Comparison of ENCODE assay signal across 12 mouse cellular contexts in the genomic region with DNA sequence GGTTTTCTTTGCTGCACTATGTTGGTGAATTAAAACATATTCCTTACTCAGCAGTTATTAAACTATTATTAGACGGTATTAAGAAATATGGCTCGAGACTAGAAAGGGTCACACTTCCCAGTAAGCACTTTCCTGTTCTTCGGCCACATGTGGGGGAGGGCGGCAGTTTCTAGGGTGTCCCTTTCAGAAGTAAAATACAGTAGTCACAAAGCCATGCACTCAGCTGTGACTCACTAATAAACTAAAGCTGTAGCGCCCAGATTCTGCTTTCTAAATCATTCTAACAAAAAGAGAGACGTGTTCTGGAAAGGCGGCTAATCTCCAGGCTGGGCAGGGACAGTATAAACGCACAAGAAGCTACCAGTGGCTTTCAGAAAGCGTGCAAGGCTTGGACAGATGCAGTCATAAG. TPM values are rescaled to one million over a fixed set of nuclear protein-coding genes. Genes with fewer than 3 reads are reported as not detected.
DNase-seq lines count a peak whose midpoint lies in the region; ATAC-seq and TF ChIP-seq lines count a peak whose summit lies in the region.
"Had no signal": no experiment of that assay in that cellular context is flagged by ENCODE, and none has a peak within 500 bp of the region (broad histone marks: within the 10 kb centered on the region; RNA-seq: fewer than 3 reads in every experiment).

No protein-coding gene starts in this region.

- no peak overlapping the region; the same call in 1 of the 2 replicates for H3K4me2 ChIP-seq in heart, embryonic 11.5 days
- H3K4me2 ChIP-seq in lung, postnatal 0 days (replicated peaks; ENCODE audit: low read depth, low read length) = no peak overlapping the region
- H3K4me2 ChIP-seq in hindbrain, postnatal 0 days (ENCODE audit: low read depth, low read length) = no peak overlapping the region
- H3K4me2 ChIP-seq: embryonic facial prominence, embryonic 13.5 days; hindbrain, embryonic 12.5 days had no signal

- WGBS in heart, embryonic 11.5 days (ENCODE audit: insufficient replicate concordance) = 55% methylated on average over 9 of the region's 9 CpGs
- 38% methylated on average over 9 of the region's 9 CpGs for WGBS in lung, postnatal 0 days
- 55% methylated on average over 9 of the region's 9 CpGs for WGBS in hindbrain, postnatal 0 days

- H3K4me1 ChIP-seq in heart, embryonic 11.5 days (ENCODE audit: control insufficient read depth, insufficient read depth, low read length) = peaks cover 20% of the 10 kb centered on the region
- H3K4me1 ChIP-seq in lung, postnatal 0 days (ENCODE audit: insufficient read depth, low read depth, low read length) = peaks cover 10% of the 10 kb centered on the region; the same call in 1 of the 2 replicates
- peaks cover 17% of the 10 kb centered on the region; the same call in 1 of the 2 replicates for H3K4me1 ChIP-seq in hindbrain, postnatal 0 days (ENCODE audit: insufficient read depth, low read length)

- DNase-seq in heart, postnatal 4 days = no peak
- peak; percentile 71 for DNase-seq in lung, postnatal 0 days (ENCODE audit: low spot score)
- DNase-seq in lung, postnatal 36 days = no peak
- DNase-seq in kidney, postnatal 25 days = peak; percentile 48 to 74
- no peak for DNase-seq in embryo, embryonic 10.5 days (ENCODE audit: low spot score)
- DNase-seq in hindbrain, postnatal 0 days (ENCODE audit: low spot score) = no peak
- DNase-seq in cerebellum, adult 9-10 months = no peak
- DNase-seq: cerebellum, adult 11-12 months; right cerebral cortex, adult 18-20 months had no signal

- H3K4me3 ChIP-seq in heart, embryonic 11.5 days (ENCODE audit: low read depth, low read length) = no peak overlapping the region
- no peak overlapping the region for H3K4me3 ChIP-seq in lung, postnatal 0 days (ENCODE audit: low read depth, low read length)
- H3K4me3 ChIP-seq in hindbrain, postnatal 0 days (ENCODE audit: low read length) = no peak overlapping the region
- H3K4me3 ChIP-seq: embryonic facial prominence, embryonic 13.5 days; hindbrain, embryonic 12.5 days had no signal

- TF ChIP-seq CTCF in lung, postnatal 0 days (IDR thresholded peaks at IDR 0.05) = no peak
- no peak for TF ChIP-seq CTCF in hindbrain, postnatal 0 days (IDR thresholded peaks at IDR 0.05; ENCODE audit: low read depth)

- ATAC-seq in heart, embryonic 11.5 days (replicated peaks; ENCODE audit: insufficient number of reproducible peaks, low FRiP score, low TSS enrichment) = no peak
- no peak for ATAC-seq in lung, postnatal 0 days
- no peak for ATAC-seq in hindbrain, postnatal 0 days

- no peaks in the 10 kb centered on the region for H3K9me3 ChIP-seq in heart, embryonic 11.5 days (replicated peaks; ENCODE audit: control insufficient read depth, low read length)
- no peaks in the 10 kb centered on the region for H3K9me3 ChIP-seq in lung, postnatal 0 days (ENCODE audit: low read length)
- H3K9me3 ChIP-seq in hindbrain, postnatal 0 days (ENCODE audit: low read length) = no peaks in the 10 kb centered on the region
- H3K9me3 ChIP-seq: embryonic facial prominence, embryonic 13.5 days; hindbrain, embryonic 12.5 days had no signal

- H3K27me3 ChIP-seq in heart, embryonic 11.5 days (ENCODE audit: control insufficient read depth, insufficient read depth, low read length) = no peaks in the 10 kb centered on the region
- no peaks in the 10 kb centered on the region for H3K27me3 ChIP-seq in lung, postnatal 0 days (replicated peaks; ENCODE audit: insufficient read depth, low read length)
- no peaks in the 10 kb centered on the region for H3K27me3 ChIP-seq in hindbrain, postnatal 0 days (ENCODE audit: insufficient read depth, low read length)
- H3K27me3 ChIP-seq: embryonic facial prominence, embryonic 13.5 days; hindbrain, embryonic 12.5 days had no signal

- H3K9ac ChIP-seq in heart, embryonic 11.5 days (ENCODE audit: low read depth, low read length) = no peak overlapping the region
- H3K9ac ChIP-seq in lung, postnatal 0 days (replicated peaks; ENCODE audit: low read depth) = no peak overlapping the region
- H3K9ac ChIP-seq in hindbrain, postnatal 0 days (replicated peaks; ENCODE audit: low read length) = no peak overlapping the region
- H3K9ac ChIP-seq: embryonic facial prominence, embryonic 13.5 days; hindbrain, embryonic 12.5 days had no signal

- peak overlapping the region; percentile 35; the same call in 1 of the 2 replicates for H3K27ac ChIP-seq in heart, embryonic 11.5 days (ENCODE audit: low read depth, low read length)
- H3K27ac ChIP-seq in lung, postnatal 0 days (ENCODE audit: low read length) = peak overlapping the region; percentile 66
- no peak overlapping the region for H3K27ac ChIP-seq in hindbrain, postnatal 0 days
- H3K27ac ChIP-seq: embryonic facial prominence, embryonic 13.5 days; hindbrain, embryonic 12.5 days had no signal

- H3K36me3 ChIP-seq in heart, embryonic 11.5 days (ENCODE audit: control insufficient read depth, insufficient read depth, low read length) = no peaks in the 10 kb centered on the region
- no peaks in the 10 kb centered on the region for H3K36me3 ChIP-seq in lung, postnatal 0 days (ENCODE audit: insufficient read depth, low read length)
- no peaks in the 10 kb centered on the region for H3K36me3 ChIP-seq in hindbrain, postnatal 0 days (ENCODE audit: insufficient read depth, low read length)
- H3K36me3 ChIP-seq: embryonic facial prominence, embryonic 13.5 days; hindbrain, embryonic 12.5 days had no signal

- TF ChIP-seq EP300 in lung, postnatal 0 days (IDR thresholded peaks at IDR 0.05) = no peak

RNA-seq across cellular contexts. Expression of a gene that starts 23.3 kb away (rescaled TPM):
- polyA plus RNA-seq in heart, embryonic 11.5 days (2014; fragmentation: Nextera tagmentation; extraction: Ambion mirVana) = 37.1 and 38.6 TPM in 2 replicates
- 10 to 100 TPM; 50.3 to 56.0 TPM for total RNA-seq in heart, postnatal 4 days (2021)
- 40.3 and 44.9 TPM in 2 replicates for polyA plus RNA-seq in lung, postnatal 0 days (2015; fragmentation: Nextera tagmentation; extraction: Ambion mirVana)
- 53.1 and 60.5 TPM in 2 replicates for total RNA-seq in hindbrain, postnatal 0 days (2014; rRNA removed)
- polyA plus RNA-seq in hindbrain, postnatal 0 days (2015; fragmentation: Nextera tagmentation; extraction: Ambion mirVana) = 33.6 and 34.1 TPM in 2 replicates

RNA-seq across cellular contexts. Expression of a gene that starts 55.8 kb away (rescaled TPM):
- 38.6 and 46.9 TPM in 2 replicates for polyA plus RNA-seq in heart, embryonic 11.5 days (2014; fragmentation: Nextera tagmentation; extraction: Ambion mirVana)
- total RNA-seq in heart, postnatal 4 days (2021) = 10 to 100 TPM; 66.2 to 67.4 TPM
- 90.5 and 106 TPM in 2 replicates for polyA plus RNA-seq in lung, postnatal 0 days (2015; fragmentation: Nextera tagmentation; extraction: Ambion mirVana)
- 4.2 and 7.1 TPM in 2 replicates for total RNA-seq in hindbrain, postnatal 0 days (2014; rRNA removed)
- 14.6 and 14.8 TPM in 2 replicates for polyA plus RNA-seq in hindbrain, postnatal 0 days (2015; fragmentation: Nextera tagmentation; extraction: Ambion mirVana)

Comparison
In these comparisons a context has a peak if more than half of its experiments do, and no peak if none do; other contexts are left out.
1. DNase-seq: peak in lung, postnatal 0 days (single experiment) and kidney, postnatal 25 days (2 of 2); none in heart, postnatal 4 days (single experiment), lung, postnatal 36 days (single experiment), embryo, embryonic 10.5 days (single experiment), hindbrain, postnatal 0 days (single experiment) and cerebellum, adult 9-10 months (single experiment).